Mouse (Mus musculus) embryonic facial prominence, embryonic 15.5 days (tissue): ENCODE results near the gene Gm4779. TPM values are rescaled to one million over a fixed set of nuclear protein-coding genes. Genes with fewer than 3 reads are reported as not detected.

Experiments used
- ATAC-seq: fragments of 200-750 bp; cut with Nextera tagmentation; 2 replicates; pipeline ENCODE4 v1.8.0; 2017; ENCODE audit warnings: low read depth, moderate TSS enrichment; ENCODE audit not compliant: insufficient number of reproducible peaks, low FRiP score, low TSS enrichment
- H3K27ac ChIP-seq: fragments of 300-500 bp; sonication (generic); replicated peaks from 2 replicates; pipeline ENCODE4 v1.5.1; 2015; ENCODE audit warnings: mild to moderate bottlenecking, inconsistent platforms
- H3K27me3 ChIP-seq: fragments of 300-500 bp; sonication (generic); 2 replicates; pipeline ENCODE4 v1.6.1; 2015; ENCODE audit warnings: inconsistent platforms
- H3K36me3 ChIP-seq: fragments of 300-500 bp; sonication (generic); 2 replicates; pipeline ENCODE4 v1.6.1; 2015; ENCODE audit warnings: mild to moderate bottlenecking, inconsistent platforms
- H3K4me1 ChIP-seq: fragments of 300-500 bp; sonication (generic); 2 replicates; pipeline ENCODE4 v1.6.1; 2015; ENCODE audit warnings: inconsistent platforms
- H3K4me2 ChIP-seq: fragments of 300-500 bp; sonication (generic); replicated peaks from 2 replicates; pipeline ENCODE4 v1.6.1; 2015; ENCODE audit warnings: mild to moderate bottlenecking, inconsistent platforms
- H3K4me3 ChIP-seq: fragments of 300-500 bp; sonication (generic); replicated peaks from 2 replicates; pipeline ENCODE4 v1.5.1; 2015; ENCODE audit warnings: mild to moderate bottlenecking, inconsistent platforms
- H3K9ac ChIP-seq: fragments of 300-500 bp; sonication (generic); 2 replicates; pipeline ENCODE4 v1.6.1; 2015; ENCODE audit warnings: inconsistent platforms
- H3K9me3 ChIP-seq: fragments of 300-500 bp; sonication (generic); replicated peaks from 2 replicates; pipeline ENCODE4 v1.6.1; 2016; ENCODE audit warnings: inconsistent platforms
- WGBS: fragments of 180-500 bp; shearing (Covaris S2); methylation state at CpG from one replicate; pipeline ENCODE4 v1.1.7; 2015; 5-methylcytosine and 5-hydroxymethylcytosine counted together
- polyA plus RNA-seq: library from polyadenylated mRNA; unstranded; fragments of >200 nt; fragmentation: Nextera tagmentation; extraction: Ambion mirVana; gene quantifications from 2 replicates; pipeline ENCODE4 v1.2.1, GENCODE M21; 2015

Gm4779 gene
- polyA plus RNA-seq, 1 experiment from 2014 or later, result 0.17 TPM

DNA sequence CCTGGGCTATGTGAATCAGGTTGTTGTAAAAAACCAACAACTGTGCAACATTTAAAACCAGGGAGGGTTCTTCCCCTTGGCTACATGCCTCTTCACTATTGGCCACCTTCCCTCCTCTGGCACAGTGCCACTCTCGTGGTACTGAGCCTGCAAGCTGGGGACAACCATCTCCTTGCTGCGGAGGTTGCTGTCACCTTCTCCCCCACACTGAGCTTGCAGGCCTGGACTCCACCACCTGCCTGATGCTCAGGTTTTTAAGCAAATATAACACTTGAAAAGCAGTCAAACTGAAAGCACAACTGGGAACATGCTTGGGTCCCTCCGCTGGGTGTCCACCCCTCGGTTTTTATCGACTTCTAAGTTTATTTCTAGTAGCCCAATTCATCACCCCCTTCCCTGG, 39.7 kb downstream of the Gm4779 start:
- no peak overlapping the region for H3K4me3 ChIP-seq
- no peak overlapping the region for H3K4me2 ChIP-seq
- no peaks in the 10 kb centered on the region; the same call in 1 of the 2 replicates for H3K27me3 ChIP-seq
- H3K36me3 ChIP-seq, result no peaks in the 10 kb centered on the region
- H3K9me3 ChIP-seq, result no peaks in the 10 kb centered on the region
- no peak overlapping the region for H3K27ac ChIP-seq
- H3K9ac ChIP-seq, result no peak overlapping the region
- ATAC-seq, result no peak
- WGBS, result 57% methylated on average over 5 of the region's 5 CpGs
- no peaks in the 10 kb centered on the region for H3K4me1 ChIP-seq

DNA sequence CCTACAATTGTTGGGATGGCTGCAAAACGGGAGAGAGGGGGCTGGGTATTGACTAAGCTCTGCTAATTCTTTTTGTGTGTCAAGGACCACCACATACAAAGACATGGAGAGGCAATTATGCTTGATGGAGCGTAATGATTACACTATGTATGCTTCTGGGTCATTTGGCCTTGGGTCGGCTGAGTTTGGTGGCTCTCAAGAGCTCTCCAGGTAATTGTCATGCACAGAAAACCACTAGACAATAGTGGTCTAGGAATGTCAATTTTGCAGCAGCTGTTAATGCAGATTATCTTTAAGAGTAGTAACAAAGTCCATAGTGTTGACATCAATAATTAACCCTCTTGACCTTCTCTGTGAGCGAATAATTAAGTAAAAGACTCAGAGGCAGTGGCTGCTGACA, 44.1 kb downstream of the Gm4779 start:
- H3K4me3 ChIP-seq, result no peak overlapping the region
- no peaks in the 10 kb centered on the region for H3K4me1 ChIP-seq
- no peak for ATAC-seq

DNA sequence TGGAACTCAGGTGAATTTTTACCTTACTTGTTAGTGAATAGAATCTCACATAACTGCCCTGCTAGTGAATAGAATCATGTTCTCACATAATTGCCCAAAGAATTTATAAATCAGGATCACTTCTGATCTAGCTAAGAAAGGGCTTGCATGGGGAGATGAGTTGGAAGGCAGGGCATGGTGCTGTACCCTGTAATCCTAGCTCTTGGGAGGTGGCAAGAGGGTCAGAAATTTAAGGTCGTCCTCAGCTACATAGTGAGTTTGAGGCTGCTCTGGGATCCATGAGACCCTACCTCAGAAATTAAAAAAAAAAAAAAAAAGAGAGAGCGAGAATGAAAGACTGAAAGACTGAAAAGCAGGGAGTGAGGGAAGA, 53.2 kb downstream of the Gm4779 start:
- Histone ChIP-seq H3K9ac (no peak overlapping the region), H3K4me3 (no peak overlapping the region), H3K27me3 (peaks cover 24% of the 10 kb centered on the region), H3K9me3 (no peaks in the 10 kb centered on the region), H3K4me2 (no peak overlapping the region), H3K36me3 (no peaks in the 10 kb centered on the region), H3K27ac (no peak overlapping the region), H3K4me1 (no peaks in the 10 kb centered on the region)
- WGBS, result 71% methylated on average over 2 of the region's 2 CpGs
- no peak for ATAC-seq

More for the DNA sequence above, 44.1 kb downstream of the Gm4779 start:
- no peak overlapping the region for H3K4me2 ChIP-seq
- H3K27me3 ChIP-seq, result peaks cover 4% of the 10 kb centered on the region
- 64% methylated on average over 4 of the region's 4 CpGs for WGBS
- no peaks in the 10 kb centered on the region for H3K9me3 ChIP-seq
- no peak overlapping the region for H3K9ac ChIP-seq
- H3K27ac ChIP-seq, result no peak overlapping the region
- no peaks in the 10 kb centered on the region for H3K36me3 ChIP-seq

GRCm38 (mm10) chrX:101740335-101741063, 53.7 kb downstream of the Gm4779 start:
- no peak for ATAC-seq
- Histone ChIP-seq H3K9ac (no peak overlapping the region), H3K9me3 (no peaks in the 10 kb centered on the region), H3K27me3 (peaks cover 25% of the 10 kb centered on the region), H3K4me3 (no peak overlapping the region), H3K36me3 (no peaks in the 10 kb centered on the region), H3K27ac (no peak overlapping the region), H3K4me1 (no peaks in the 10 kb centered on the region), H3K4me2 (no peak overlapping the region)
- WGBS, result 49% methylated on average over 6 of the region's 6 CpGs

Other genes starting within 250 kb of the Gm4779 start
- 160 and 168 TPM in 2 replicates for gene Ogt, start 154.4 kb downstream of the Gm4779 start, polyA plus RNA-seq
- 0.43 and 0.52 TPM in 2 replicates for gene Cxcr3, start 60.2 kb downstream of the Gm4779 start, polyA plus RNA-seq
- 0.08 TPM in 1 of 2 replicates, not detected in the other for gene 8030474K03Rik, start 233 bp upstream of the Gm4779 start, polyA plus RNA-seq
- 7.0 and 9.2 TPM in 2 replicates for gene Nhsl2, start 55.0 kb upstream of the Gm4779 start, polyA plus RNA-seq